Mouse (Mus musculus): ENCODE measurements around the gene Hist2h4. TPM values are rescaled to one million over a fixed set of nuclear protein-coding genes. Genes with fewer than 3 reads are reported as not detected.
"Not testable (repeated sequence)": the region's sequence is repeated elsewhere in the genome, so short reads cannot be mapped to it uniquely, and the experiment has no call there.

Gene Hist2h4
- polyA plus RNA-seq, 1 experiment from 2014 or later: 2.1 TPM

- Histone ChIP-seq H3K4me1 (peaks cover 39% of the 10 kb centered on the region), H3K4me3 (peak overlapping the region; percentile 59), H3K27ac (peak overlapping the region; percentile 87), H3K36me3 (no peaks in the 10 kb centered on the region), H3K9me3 (no peaks in the 10 kb centered on the region), H3K27me3 (ENCODE audit: insufficient read depth, poor library complexity, severe bottlenecking) (no peaks in the 10 kb centered on the region)
- WGBS: 5% methylated on average over 11 of the region's 11 CpGs
- no peak for DNase-seq (ENCODE audit: low spot score)
Observed at GRCm38 (mm10) chr3:96247356-96248140, 15.6 kb downstream of the Hist2h4 start.

GRCm38 (mm10) chr3:96246427-96246856 is 16.7 kb downstream of the Hist2h4 start, which contains the start of gene Hist2h3c1:
Hist2h3c1 (plus strand) TSS chr3:96246685.
- Histone ChIP-seq H3K4me1 (peaks cover 39% of the 10 kb centered on the region), H3K27ac (peak within 1 kb of the TSS; percentile 87), H3K4me3 (peak within 1 kb of the TSS; percentile 59)
- H3K9me3 ChIP-seq; H3K27me3 ChIP-seq (ENCODE audit: insufficient read depth, poor library complexity, severe bottlenecking); H3K36me3 ChIP-seq; DNase-seq (ENCODE audit: low spot score): not testable (repeated sequence)
- WGBS: 0% methylated on average over 10 of the region's 47 CpGs

GRCm38 (mm10) chr3:96246018-96246417 is 17.1 kb downstream of the Hist2h4 start:
- DNase-seq (ENCODE audit: low spot score); H3K9me3 ChIP-seq; H3K27me3 ChIP-seq (ENCODE audit: insufficient read depth, poor library complexity, severe bottlenecking); H3K36me3 ChIP-seq: not testable (repeated sequence)
- Histone ChIP-seq H3K4me3 (peak overlapping the region; percentile 35; the same call in 1 of the 2 replicates), H3K4me1 (peaks cover 39% of the 10 kb centered on the region), H3K27ac (peak overlapping the region; percentile 72; the same call in 1 of the 2 replicates)
- under 1% methylated on average over 10 of the region's 21 CpGs for WGBS

GRCm38 (mm10) chr3:96245003-96245886 is 17.9 kb downstream of the Hist2h4 start, which contains the start of gene Hist2h2aa1:
Hist2h2aa1 (plus strand) TSS chr3:96245497.
- Histone ChIP-seq H3K27ac (peak within 1 kb of the TSS; percentile 95), H3K4me3 (peak within 1 kb of the TSS; percentile 59), H3K4me1 (peaks cover 37% of the 10 kb centered on the region)
- H3K36me3 ChIP-seq; H3K9me3 ChIP-seq; H3K27me3 ChIP-seq (ENCODE audit: insufficient read depth, poor library complexity, severe bottlenecking): not testable (repeated sequence)
- WGBS: under 1% methylated on average over 43 of the region's 88 CpGs
- peak; percentile 93 for DNase-seq (ENCODE audit: low spot score)

- no peaks in the 10 kb centered on the region for H3K9me3 ChIP-seq
- H3K36me3 ChIP-seq: no peaks in the 10 kb centered on the region
- DNase-seq (ENCODE audit: low spot score): no peak
- 73% methylated on average over 7 of the region's 7 CpGs for WGBS
- H3K4me1 ChIP-seq: peaks cover 35% of the 10 kb centered on the region
- peak overlapping the region; percentile 95 for H3K27ac ChIP-seq
- no peaks in the 10 kb centered on the region for H3K27me3 ChIP-seq (ENCODE audit: insufficient read depth, poor library complexity, severe bottlenecking)
- peak overlapping the region; percentile 59 for H3K4me3 ChIP-seq
Observed at GRCm38 (mm10) chr3:96243921-96244572, 19.1 kb downstream of the Hist2h4 start.

GRCm38 (mm10) chr3:96240799-96241197 is 22.3 kb downstream of the Hist2h4 start:
- DNase-seq (ENCODE audit: low spot score): no peak
- Histone ChIP-seq H3K36me3 (no peaks in the 10 kb centered on the region), H3K4me1 (peaks cover 27% of the 10 kb centered on the region), H3K27me3 (ENCODE audit: insufficient read depth, poor library complexity, severe bottlenecking) (no peaks in the 10 kb centered on the region), H3K4me3 (peak overlapping the region; percentile 31), H3K9me3 (no peaks in the 10 kb centered on the region), H3K27ac (peak overlapping the region; percentile 82)
- 83% methylated on average over 9 of the region's 9 CpGs for WGBS

GRCm38 (mm10) chr3:96239949-96240798 is 22.9 kb downstream of the Hist2h4 start, which contains the start of gene Hist2h2aa2:
Hist2h2aa2 (minus strand) TSS chr3:96240276.
- 4% methylated on average over 31 of the region's 85 CpGs for WGBS
- not testable (repeated sequence) for H3K9me3 ChIP-seq; H3K27me3 ChIP-seq (ENCODE audit: insufficient read depth, poor library complexity, severe bottlenecking); H3K36me3 ChIP-seq
- peak; percentile 88 for DNase-seq (ENCODE audit: low spot score)
- H3K27ac ChIP-seq: peak within 1 kb of the TSS; percentile 82
- peak within 1 kb of the TSS; percentile 41 for H3K4me3 ChIP-seq
- peaks cover 27% of the 10 kb centered on the region for H3K4me1 ChIP-seq

- H3K4me1 ChIP-seq: peaks cover 21% of the 10 kb centered on the region
- not testable (repeated sequence) for H3K9me3 ChIP-seq; H3K27me3 ChIP-seq (ENCODE audit: insufficient read depth, poor library complexity, severe bottlenecking); DNase-seq (ENCODE audit: low spot score); H3K36me3 ChIP-seq
- H3K4me3 ChIP-seq: peak within 1 kb of the TSS; percentile 64
- under 1% methylated on average over 11 of the region's 68 CpGs for WGBS
- H3K27ac ChIP-seq: peak within 1 kb of the TSS; percentile 84
Observed at GRCm38 (mm10) chr3:96238954-96239793, 23.9 kb downstream of the Hist2h4 start, which contains the start of gene Hist2h3c2. Hist2h3c2 (minus strand) TSS chr3:96239127.

- peaks cover 15% of the 10 kb centered on the region; the same call in 1 of the 2 replicates for H3K4me1 ChIP-seq
Observed at GRCm38 (mm10) chr3:96237904-96238511, 25.1 kb downstream of the Hist2h4 start.

GRCm38 (mm10) chr3:96237335-96237903 is 25.7 kb downstream of the Hist2h4 start:
- DNase-seq (ENCODE audit: low spot score): no peak
- WGBS: 28% methylated on average over 7 of the region's 7 CpGs
- Histone ChIP-seq H3K27ac (peak overlapping the region; percentile 84), H3K4me1 (peaks cover 15% of the 10 kb centered on the region; the same call in 1 of the 2 replicates), H3K36me3 (no peaks in the 10 kb centered on the region), H3K27me3 (ENCODE audit: insufficient read depth, poor library complexity, severe bottlenecking) (no peaks in the 10 kb centered on the region), H3K9me3 (no peaks in the 10 kb centered on the region), H3K4me3 (peak overlapping the region; percentile 64)

More at GRCm38 (mm10) chr3:96237904-96238511, 25.1 kb downstream of the Hist2h4 start:
- Histone ChIP-seq H3K36me3 (no peaks in the 10 kb centered on the region), H3K27ac (peak overlapping the region; percentile 84), H3K4me3 (peak overlapping the region; percentile 64), H3K27me3 (ENCODE audit: insufficient read depth, poor library complexity, severe bottlenecking) (no peaks in the 10 kb centered on the region), H3K9me3 (no peaks in the 10 kb centered on the region)
- DNase-seq (ENCODE audit: low spot score): no peak
- 2% methylated on average over 12 of the region's 12 CpGs for WGBS

All from heart, embryonic 10.5 days (tissue).